Mouse (Mus musculus) splenic B cell, adult 2 months (primary cell): ENCODE results near the gene Tnfsf12.

ENCODE experiments used
- DNase-seq: peaks from one replicate; pipeline ENCODE4 v3.0.0-alpha.2; 2011; ENCODE audit warnings: low read depth, low spot score
- H3K27me3 ChIP-seq: 2 replicates; pipeline ENCODE4 v1.6.1; 2012; ENCODE audit warnings: mild to moderate bottlenecking, low read length, moderate library complexity, mixed read lengths; ENCODE audit not compliant: control insufficient read depth, poor library complexity, insufficient read depth, severe bottlenecking
- H3K36me3 ChIP-seq: 2 replicates; pipeline ENCODE4 v1.6.1; 2012; ENCODE audit warnings: mild to moderate bottlenecking, low read length, moderate library complexity, mixed read lengths; ENCODE audit not compliant: control insufficient read depth, poor library complexity, insufficient read depth, severe bottlenecking

Gene Tnfsf12

DNA sequence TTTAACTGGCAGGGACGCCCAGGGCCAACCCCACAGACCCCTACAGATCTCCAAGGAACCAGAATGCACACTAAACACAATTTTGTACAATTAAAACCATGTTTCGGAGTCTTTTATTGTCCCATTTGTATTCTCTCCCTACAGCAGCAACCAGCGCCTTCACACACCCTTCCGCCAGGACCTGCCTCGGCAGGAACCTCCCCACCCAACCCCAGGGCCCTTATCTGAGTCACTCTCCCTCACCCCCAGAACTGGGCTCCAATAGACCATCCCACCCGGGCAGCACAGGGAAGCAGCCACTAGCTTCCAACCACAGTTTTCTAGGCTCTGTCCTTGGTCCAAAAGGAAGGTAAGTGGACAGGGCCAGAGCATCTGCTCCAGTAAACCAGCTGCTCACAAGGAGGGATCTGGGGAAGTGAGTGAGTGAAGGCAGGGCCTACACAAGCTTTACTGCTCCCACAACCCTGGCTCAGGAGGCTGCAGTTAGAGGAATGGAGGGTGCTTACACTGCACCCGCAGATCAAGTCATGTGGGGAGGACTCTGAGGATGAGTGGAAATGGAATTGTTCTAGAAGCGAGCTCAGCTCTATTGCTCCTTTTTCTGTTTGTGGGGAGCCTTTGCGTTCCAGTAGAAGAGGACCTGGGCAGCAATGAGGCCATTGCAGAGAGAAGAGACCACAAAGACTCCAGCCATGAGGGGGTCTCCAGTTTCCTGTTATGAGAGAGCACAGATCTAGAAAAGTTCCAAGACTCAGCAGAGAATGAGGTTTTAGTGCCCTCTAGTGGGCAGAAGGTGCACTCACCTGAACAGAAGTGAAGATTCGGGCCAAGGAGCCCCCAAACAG is 38.8 kb downstream of the Tnfsf12 start:
- H3K27me3 ChIP-seq: no peaks in the 10 kb centered on the region
- peaks cover 2% of the 10 kb centered on the region for H3K36me3 ChIP-seq
- peak; percentile 79 for DNase-seq

DNA sequence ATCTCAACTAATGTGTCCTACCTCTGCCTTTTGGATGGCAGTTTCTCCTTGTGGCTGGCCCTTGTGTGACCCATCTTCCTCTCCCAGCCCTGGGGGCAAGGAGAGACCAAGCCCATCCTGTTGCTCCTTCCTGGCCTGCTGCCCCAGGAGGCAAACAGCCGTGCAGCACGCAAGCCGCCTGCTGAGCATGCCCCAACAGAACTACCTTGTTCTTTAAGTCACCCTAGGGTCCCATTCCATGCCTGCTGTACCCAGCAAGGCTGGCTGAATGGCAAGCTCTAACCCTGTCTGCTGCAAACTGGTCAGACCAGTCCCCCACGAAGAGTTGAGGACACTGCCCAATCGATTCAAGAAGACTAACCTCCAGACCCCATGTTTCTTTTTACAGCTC is 39.6 kb downstream of the Tnfsf12 start:
- Histone ChIP-seq H3K36me3 (peaks cover 6% of the 10 kb centered on the region), H3K27me3 (no peaks in the 10 kb centered on the region)
- DNase-seq: no peak

DNA sequence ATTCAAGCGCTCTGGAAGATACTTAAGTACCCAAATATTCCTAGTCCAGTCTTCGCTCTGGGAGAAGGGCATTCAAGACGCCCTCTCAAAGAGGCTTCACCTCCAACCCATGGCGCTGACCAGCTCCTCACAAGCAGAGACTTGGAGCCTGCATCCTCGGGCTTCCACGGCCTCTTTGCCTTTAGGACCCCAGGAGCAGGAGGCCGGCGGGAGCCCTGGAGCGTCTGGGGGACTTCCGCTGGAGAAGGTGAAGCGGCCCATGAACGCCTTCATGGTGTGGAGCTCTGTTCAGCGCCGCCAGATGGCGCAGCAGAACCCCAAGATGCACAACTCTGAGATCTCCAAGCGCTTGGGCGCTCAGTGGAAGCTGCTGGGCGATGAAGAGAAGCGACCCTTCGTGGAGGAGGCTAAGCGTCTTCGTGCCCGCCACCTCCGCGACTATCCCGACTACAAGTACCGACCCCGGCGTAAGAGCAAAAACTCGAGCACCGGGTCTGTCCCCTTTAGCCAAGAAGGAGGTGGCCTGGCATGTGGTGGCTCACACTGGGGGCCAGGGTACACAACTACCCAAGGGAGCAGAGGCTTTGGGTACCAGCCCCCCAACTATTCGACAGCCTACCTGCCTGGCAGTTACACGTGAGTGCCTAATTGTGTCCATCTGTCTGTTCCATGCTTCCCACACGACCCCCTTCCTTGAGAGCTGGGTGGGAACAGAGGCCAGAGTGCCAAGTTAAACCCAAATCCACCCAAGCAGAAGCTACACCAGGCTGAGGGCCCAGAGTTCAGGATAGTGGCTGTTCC is 40.2 kb downstream of the Tnfsf12 start, which contains the start of gene Sox15:
Gene Sox15 (plus strand): TSS at position 51 of the 801 bp plus-strand sequence.
- H3K36me3 ChIP-seq: peaks cover 11% of the 10 kb centered on the region
- peak; percentile 72 for DNase-seq
- no peaks in the 10 kb centered on the region for H3K27me3 ChIP-seq

DNA sequence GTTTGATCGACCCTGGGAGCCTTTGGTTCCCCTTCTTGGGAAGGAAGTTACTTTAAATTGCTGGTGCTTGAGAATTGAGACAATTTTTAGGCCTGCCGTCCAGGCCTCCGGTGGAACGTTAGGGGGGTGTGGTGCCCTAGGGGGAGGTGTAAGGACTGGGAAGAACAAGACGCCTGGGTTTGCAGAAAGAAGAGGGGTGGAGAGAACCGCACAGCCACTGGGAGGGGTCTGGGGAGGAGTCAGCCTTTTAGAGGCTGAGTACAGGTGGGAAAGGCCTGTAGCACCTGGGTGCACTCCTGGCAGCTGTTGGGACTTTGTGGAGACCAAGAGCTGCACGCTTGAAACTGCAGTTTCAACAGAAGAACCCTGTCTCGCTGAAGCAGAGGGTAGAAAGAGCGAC is 40.9 kb downstream of the Tnfsf12 start:
- no peak for DNase-seq
- H3K27me3 ChIP-seq: no peaks in the 10 kb centered on the region
- H3K36me3 ChIP-seq: peaks cover 17% of the 10 kb centered on the region

DNA sequence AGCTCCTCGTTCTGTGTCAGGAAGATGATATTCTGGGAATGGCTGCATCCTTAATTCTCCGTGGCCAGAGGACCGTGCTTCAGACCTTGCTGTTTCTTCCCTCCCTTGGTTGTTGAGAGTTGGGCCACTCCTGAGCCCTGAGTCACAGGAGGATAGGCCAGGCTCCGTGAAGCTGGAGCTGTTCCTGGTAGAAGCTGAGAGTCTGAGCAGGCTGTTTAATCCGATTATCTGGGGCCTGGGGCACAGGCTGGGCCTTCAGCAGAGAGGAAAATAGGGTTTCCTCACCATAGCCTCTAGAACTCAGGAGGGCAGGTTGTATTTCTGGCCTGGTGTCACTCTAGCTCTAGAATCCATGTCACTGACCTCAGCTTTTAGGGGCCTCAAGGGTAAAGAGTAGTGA is 42.2 kb downstream of the Tnfsf12 start:
- H3K36me3 ChIP-seq: peaks cover 22% of the 10 kb centered on the region
- DNase-seq: no peak
- no peaks in the 10 kb centered on the region for H3K27me3 ChIP-seq

DNA sequence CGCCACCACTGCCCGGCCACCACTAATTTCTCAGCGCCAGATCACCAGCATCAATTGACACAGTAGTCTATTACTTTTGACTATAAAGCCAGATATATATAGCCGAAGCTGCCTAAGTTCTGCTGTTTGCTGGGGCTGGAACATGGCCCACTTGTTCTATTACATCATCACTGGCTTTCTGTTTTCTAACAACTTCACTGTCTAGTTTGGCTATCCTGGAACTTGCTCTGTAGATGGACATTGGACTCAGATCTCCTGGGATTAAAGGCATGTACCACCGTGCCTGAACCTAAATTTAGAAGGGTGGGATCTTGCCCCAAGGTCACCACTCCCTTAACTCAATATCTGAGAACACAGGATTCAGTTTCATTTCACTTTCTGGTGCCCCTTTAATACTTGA is 49.8 kb downstream of the Tnfsf12 start:
- DNase-seq: no peak
- H3K36me3 ChIP-seq: peaks cover 41% of the 10 kb centered on the region
- no peaks in the 10 kb centered on the region for H3K27me3 ChIP-seq
